Mouse (Mus musculus) layer of hippocampus, adult 2 months (tissue): ENCODE measurements around the gene Bhlhe40. TPM values are rescaled to one million over a fixed set of nuclear protein-coding genes. Genes with fewer than 3 reads are reported as not detected.

Experiments
- DNase-seq, 2 experiments: peaks; one replicate each; pipeline ENCODE4 v3.0.0; 2022; ENCODE audit warnings: low spot score in 2 of 2
- H3K27ac ChIP-seq: fragments of 200-600 bp; 2 replicates; pipeline ENCODE4 v1.8.1; 2022
- H3K4me3 ChIP-seq: fragments of 200-600 bp; 2 replicates; pipeline ENCODE4 v1.8.1; 2022; ENCODE audit warnings: mild to moderate bottlenecking
- CTCF ChIP-seq: fragments of 200-600 bp; conservative IDR thresholded peaks from 2 replicates; pipeline ENCODE4 v1.8.1; 2022; ENCODE audit warnings: antibody characterized with exemption, mild to moderate bottlenecking, moderate library complexity
- total RNA-seq, 2 experiments: library from RNA; stranded (reverse); gene quantifications; 2 replicates each; pipeline ENCODE4 v1.2.3; 2021

The Bhlhe40 gene
- total RNA-seq, 2 experiments from 2014 or later = 99.6 to 108 TPM

DNA sequence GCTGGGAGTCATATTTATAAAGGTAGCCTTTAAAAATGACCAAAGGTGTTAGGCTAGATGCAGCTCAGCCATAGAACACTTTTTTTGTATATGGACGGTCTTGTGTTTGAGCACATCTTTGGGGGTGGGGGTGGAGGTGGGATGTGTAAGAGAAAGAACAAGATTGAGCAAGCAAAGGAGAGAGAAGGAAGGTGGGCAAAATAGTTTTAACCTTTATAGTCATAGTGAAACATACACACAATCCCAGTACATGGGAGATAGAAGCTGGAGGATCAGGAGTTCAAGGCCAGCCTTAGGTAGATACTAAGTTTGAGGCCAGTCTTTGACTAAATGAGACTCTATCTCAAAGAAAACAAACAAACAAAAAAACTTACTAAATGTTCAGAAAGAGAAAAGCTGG is 42.7 kb downstream of the Bhlhe40 start:
- no peak for TF ChIP-seq CTCF
- H3K27ac ChIP-seq = no peak overlapping the region
- no peak overlapping the region for H3K4me3 ChIP-seq
- DNase-seq = no peak

DNA sequence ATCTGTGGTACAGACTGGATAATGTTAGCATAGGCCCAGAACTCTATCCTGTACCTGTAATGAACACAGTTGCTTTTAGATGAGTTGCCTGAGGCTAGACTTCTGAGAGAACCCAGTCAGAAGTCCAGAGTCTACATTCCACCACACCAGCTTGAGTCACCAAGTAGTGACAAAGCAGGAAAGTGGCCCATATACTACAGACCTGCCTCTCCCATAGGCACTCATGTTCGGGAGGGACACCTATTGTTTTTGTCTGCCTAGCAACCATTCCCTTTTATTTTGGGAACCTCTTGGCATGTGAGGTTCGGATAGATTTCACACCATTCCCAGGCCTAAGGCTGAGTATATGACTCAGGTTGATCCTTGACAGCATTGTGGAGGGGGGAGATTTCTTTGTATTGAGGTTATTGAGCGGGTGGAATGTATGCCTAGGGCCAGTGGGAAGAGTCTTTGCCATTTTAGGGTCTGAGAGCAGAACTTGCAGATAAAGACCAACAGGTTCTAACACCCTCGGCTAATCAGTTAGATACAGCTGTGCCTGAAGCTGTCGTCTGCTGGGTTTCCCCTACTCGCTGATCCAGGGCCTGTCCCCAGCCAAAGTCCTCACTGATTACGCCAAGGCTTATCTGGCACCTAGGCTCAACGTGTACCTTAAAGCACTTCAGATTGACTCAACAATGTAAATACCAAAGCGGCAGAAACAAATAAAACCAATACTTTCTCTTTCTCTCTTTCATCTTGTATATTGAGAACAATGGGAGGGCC is 44.1 kb downstream of the Bhlhe40 start:
- TF ChIP-seq CTCF = no peak
- Histone ChIP-seq H3K27ac (no peak overlapping the region), H3K4me3 (no peak overlapping the region)
- no peak for DNase-seq

DNA sequence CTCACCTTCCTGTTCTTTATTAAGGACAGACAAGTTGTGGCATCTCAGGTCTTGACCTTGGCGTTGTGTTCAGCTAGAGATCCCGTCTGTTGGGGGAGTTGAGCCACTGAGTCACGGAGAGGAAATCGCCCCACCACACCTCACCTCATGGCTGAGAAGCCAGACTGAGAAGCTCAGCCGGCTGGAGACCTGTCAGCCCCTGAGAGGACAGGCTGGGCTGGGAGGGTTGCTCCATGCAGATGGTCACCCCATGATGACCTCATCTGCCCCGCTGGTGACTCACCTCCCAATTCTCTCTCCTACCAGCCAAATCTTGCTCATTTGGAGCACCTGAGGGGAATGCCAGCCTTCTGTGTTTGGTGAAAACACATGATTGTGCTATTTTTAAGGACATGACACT is 45.5 kb downstream of the Bhlhe40 start:
- H3K27ac ChIP-seq = no peak overlapping the region
- DNase-seq = no peak
- TF ChIP-seq CTCF = no peak
- H3K4me3 ChIP-seq = no peak overlapping the region

DNA sequence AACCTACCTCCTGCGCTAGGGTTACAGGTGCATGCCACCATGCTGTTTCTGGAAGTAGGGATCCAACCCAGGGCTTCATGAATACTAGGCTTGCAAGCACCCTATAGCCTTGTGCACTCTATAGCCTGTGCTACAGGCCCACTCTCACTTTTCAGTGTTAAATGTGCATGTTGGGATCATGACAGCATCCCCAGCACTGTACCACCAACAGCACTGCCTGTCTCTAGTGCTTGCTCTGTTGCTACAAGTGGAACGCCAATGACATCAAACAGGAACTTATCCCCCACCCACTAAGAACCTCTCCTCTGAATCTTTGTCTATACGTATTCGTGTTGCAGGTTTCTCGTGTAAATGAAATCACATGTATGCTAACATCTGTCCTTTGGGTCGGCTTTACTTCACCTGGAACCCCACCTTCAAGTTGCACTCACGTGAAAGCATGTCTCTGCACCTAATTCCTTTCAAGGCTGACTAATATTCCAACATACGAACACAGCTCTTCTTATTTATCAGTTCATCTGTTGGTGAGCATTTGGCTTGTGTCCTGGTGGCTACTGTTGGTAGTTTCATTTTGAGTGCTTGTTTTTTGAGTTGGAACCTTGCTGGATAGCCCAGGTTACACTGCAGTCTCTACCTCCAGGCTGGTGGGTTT is 46.7 kb downstream of the Bhlhe40 start:
- DNase-seq = no peak
- Histone ChIP-seq H3K27ac (no peak overlapping the region), H3K4me3 (no peak overlapping the region)
- no peak for TF ChIP-seq CTCF

DNA sequence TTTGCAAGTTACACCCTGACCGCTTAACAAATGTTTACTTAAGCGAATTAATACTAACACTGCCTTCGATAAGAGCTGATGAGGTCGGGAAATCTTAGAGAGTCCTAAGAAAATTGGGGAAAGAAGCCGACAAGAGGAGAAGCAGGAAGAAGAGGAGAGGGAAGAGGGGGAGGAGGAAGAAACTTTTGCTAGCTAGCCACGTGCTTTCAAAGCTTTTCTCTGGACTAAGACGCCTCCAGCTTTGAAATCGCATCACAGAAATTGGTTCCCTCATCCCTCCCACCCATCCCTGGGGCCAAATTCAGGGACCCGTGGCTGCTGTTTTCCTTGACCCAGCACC is 48.7 kb downstream of the Bhlhe40 start:
- DNase-seq = no peak
- no peak for TF ChIP-seq CTCF
- peak overlapping the region; percentile 66 for H3K4me3 ChIP-seq
- peak overlapping the region; percentile 96 for H3K27ac ChIP-seq

DNA sequence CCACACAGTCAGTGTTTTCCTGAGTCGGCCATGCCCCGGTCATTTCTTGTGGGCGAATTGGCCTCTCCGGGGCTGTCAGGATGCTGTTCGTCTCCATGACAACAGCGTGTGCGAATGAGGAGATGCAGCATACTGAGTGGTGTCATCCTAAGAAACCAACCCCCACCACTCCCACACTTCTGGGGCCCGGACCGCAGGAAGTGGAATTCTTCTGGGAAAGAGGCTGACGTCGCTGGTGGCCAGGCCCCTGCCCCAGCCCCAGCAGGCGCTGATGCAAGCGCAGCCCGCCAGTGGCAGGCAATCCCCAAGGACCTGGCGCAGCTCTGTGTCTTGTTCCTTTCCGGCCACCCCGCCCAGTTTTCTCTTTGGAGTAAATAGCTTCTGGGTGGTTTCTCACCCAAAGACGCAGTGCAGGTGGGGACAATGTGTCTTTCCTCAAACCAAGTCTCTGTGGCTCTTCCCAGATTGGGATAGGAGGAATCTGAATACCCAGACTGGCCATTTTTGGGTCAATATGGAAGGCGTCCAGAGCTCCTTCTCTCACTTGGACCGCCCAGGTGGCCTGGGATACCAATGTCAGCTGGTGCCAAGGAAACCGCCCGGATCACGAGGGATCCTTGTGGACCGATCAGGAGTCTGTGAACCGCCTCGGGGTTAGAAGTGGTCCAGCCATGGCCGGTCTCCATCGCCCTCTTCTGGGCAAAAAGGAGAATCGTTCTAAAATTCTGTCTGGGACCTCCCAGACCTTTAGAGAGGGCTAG is 49.2 kb downstream of the Bhlhe40 start:
- H3K4me3 ChIP-seq = peak overlapping the region; percentile 66
- H3K27ac ChIP-seq = peak overlapping the region; percentile 96
- peak; percentile 78 to 86 for DNase-seq
- TF ChIP-seq CTCF = peak; percentile 88

DNA sequence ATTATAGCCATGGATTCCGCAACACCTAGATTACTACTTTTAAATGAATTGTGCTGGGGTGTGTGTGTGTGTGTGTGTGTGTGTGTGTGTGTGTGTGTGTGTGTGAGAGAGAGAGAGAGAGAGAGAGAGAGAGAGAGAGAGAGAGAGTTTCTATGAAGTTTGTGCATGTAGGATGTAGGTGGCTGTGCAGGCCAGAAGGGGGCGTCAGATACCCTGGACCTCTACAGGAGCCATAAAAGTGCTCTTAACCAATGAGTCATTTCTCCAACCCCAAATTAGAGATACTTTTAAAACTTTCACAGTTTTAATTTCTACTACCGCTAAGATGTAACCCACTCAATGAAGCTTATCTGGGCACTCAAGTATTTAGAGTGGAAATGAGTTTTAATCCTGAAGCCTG is 50.2 kb downstream of the Bhlhe40 start:
- no peak overlapping the region for H3K4me3 ChIP-seq
- no peak for DNase-seq
- H3K27ac ChIP-seq = no peak overlapping the region
- TF ChIP-seq CTCF = peak; percentile 54

DNA sequence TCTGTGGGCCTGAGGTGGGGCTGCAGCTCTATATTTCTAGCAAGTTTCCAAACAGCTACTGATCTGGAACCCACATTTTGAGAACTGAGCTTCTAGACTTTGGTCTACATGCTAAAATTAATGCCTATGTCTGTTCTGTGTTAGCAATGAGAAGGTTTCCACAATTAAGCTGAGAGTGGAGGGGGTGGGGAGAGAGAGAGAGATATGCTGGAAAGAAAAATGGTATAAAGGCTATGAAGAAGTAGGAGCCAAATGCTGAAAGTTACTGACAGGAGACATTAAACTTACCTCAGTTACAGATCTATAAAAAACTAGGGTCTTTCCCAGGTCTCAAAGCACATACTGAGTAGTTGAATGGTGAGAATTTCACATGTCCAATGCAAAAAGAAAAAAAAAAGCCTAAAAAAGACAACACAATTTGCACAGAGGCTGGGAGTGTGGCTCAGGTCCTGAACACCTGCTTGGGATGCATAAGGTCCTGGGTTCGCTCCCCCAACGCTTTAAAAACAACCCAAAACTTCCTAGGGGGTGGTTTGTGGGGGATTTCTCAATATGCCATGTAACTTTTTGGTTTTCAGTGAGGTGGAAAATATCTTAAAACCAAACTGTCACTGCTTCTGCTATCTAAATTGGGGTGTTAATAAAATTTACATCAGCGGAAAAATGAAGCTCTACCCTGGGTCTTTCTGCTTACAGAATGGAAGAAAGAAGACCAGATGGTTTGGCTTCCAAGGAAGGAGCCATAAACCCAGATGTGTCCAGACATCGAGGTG is 50.9 kb downstream of the Bhlhe40 start:
- Histone ChIP-seq H3K4me3 (no peak overlapping the region), H3K27ac (no peak overlapping the region)
- DNase-seq = no peak
- no peak for TF ChIP-seq CTCF

DNA sequence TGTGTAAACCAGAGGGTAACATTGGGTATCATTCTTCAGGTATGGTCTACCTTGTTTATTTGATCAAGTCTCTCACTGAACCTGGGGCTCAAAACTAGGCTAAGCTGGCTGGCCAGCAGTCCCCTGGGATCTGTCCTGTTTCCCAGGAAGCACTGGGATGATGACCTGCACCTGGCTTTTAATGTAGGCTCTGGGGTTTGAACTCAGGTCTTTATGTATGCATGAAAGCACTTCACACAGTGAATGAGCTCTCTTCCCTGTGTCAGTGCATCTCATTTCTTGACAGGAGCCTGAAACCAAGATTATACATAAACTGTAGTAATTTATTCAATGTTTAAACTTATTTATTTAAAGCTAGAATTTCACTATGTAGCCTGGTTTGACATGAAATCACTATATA is 51.7 kb downstream of the Bhlhe40 start:
- H3K4me3 ChIP-seq = no peak overlapping the region
- TF ChIP-seq CTCF = no peak
- no peak for DNase-seq
- H3K27ac ChIP-seq = no peak overlapping the region

DNA sequence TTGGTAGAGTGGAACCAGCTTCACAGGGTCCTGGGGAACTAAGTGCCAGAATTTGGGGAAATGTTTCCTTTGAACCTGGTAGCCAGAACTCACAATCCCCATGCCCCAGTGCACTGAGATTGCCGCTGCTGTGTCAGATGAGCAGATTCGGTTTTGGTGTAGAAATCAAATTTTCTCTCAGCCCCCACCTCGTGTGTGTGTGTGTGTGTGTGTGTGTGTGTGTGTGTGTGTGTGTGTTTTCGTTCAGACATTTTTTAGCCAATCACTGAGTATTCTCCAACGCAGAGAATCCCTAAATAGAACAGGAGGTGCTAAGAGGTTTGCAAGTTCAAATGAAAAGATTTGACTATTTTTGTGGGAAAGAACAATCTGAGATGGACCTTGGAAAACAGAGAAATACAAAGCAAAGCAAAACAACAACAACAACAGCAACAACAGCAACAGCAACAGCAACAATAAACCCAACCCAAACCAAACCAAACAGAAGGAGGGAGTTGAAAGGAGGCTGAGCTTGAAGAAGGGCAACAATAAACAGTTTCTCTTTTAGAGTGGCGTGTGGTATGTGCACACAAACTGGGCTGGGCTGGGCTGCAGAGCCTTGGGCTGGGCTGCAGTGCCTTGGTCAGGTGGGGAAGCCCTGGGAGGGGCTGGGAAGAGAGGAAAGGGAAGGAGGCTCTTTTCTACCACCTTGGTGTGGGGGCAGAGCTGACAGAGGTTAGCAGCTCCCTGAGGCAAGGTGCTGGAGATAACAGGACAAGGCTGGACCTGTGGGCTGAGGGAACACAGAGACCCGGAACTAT is 52.9 kb downstream of the Bhlhe40 start:
- DNase-seq = no peak
- Histone ChIP-seq H3K4me3 (no peak overlapping the region), H3K27ac (no peak overlapping the region)
- no peak for TF ChIP-seq CTCF

Other genes starting within 250 kb of the Bhlhe40 start
- gene Arl8b, start 122.5 kb downstream of the Bhlhe40 start, total RNA-seq = 100 to 1,000 TPM; 202 to 216 TPM
- gene Edem1, start 168.0 kb downstream of the Bhlhe40 start, total RNA-seq = 10 to 100 TPM; 13.3 to 17.2 TPM